Mouse (Mus musculus): Measurements from ENCODE around the gene Olfr1426.
A peak's percentile ranks its signal among the peaks of the same experiment; 100 is the strongest.
"Not testable (repeated sequence)": the region's sequence is repeated elsewhere in the genome, so short reads cannot be mapped to it uniquely, and the experiment has no call there.

Olfr1426 gene

DNA sequence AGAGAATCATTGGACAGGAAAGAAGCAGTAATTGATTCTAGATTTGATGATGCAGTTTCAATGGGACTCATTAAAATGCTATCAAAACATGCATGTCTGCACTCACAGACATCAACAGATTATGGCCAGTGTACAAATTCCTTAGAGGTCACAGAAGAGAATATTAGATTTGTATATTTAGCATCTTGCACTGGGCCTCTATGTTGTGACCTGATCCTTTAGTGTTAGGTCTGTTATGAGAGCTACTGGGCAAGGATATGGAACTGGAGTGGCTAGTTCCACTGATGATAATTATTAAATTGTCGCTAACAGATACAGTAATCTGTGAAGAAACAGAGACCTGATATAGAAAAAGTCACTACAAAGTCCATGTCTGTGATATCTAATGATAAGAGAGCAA lies at the start of gene Olfr1426:
Olfr1426 (minus strand) TSS at position 101 of the 400 bp plus-strand sequence.
- no peak for DNase-seq (ENCODE audit: low spot score in 2 of 2)

DNA sequence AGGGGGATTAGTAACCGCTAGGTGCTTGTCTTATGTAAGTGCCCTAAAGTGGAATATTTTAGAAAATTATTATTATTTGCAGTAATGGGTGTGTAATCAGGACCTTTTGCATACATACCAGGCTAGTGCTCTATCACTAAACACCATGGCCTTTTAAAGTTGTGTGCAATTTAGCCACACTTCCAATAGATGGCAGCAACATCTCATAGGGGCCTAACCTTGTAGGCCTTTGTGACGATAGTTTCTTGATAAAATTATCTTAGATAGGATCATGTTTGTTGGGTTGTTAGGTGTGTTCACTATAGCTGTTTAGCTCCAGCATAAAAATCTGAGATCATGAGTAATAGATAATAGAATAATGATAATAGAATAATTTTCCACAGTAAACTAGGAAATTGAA lies 42.5 kb upstream of the Olfr1426 start:
- peak in 1 of 2 experiments; percentile 19 for DNase-seq (ENCODE audit: low spot score in 2 of 2)

DNA sequence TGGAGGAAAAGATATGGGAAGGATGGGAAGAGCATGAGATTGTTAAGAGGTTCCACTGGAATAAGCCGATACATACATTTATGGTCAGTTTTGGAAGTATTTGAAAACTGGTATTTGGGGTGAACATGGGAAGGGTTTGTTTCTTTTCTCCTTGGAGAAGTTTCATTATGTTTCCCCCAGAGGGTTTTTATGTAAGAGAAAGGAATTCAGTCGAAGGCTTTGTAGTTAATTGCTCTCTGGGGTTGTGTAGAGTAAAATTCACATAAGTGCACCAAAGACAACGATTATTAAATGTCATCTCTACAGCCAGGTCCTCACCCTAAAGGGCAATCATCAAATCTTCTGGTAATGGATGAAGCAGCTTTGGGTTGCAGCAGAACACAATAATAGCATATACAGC lies 31.3 kb upstream of the Olfr1426 start, which contains the start of gene Olfr76:
Olfr76 (minus strand) TSS at position 101 of the 400 bp plus-strand sequence.
- no peak for DNase-seq (ENCODE audit: low spot score in 2 of 2)

DNA sequence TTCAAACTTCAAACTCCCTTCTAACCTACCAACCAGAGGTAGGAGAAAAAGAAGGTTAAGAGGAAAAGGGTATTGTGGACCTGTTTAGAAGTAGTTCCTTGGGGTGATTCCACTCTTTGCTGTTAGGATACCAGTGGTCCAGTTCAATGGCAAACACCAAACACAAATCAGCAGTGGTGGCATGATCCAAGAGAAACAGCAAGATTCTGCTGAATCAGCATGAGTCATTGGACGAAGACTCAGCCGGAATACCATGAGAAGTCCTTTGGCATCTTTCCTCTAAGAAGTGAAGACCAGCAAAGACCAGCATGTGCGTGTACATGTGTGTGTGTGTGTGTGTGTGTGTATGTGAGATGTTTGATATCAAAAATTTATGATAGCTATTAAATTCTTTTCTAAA lies 24.7 kb upstream of the Olfr1426 start:
- DNase-seq (ENCODE audit: low spot score in 2 of 2), result no peak

DNA sequence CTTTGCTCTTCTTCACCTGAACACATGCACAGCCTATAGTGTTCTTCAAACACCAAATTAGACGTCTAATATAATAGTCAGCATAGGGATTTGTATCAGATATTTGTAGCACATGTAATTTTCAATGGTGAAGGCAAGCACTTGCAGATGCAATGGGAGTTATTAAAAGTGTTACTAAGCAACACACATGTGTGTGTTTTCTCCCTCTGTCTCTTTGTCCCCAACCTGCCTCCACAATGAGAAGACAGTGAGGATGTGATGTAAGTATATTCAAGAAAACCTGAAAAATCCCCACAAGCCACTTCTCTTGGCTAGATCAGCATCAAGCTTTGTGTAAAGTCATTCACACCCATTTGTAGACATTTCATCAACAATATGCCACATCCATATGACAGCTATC lies 24.0 kb upstream of the Olfr1426 start, which contains the start of gene Olfr1428:
Olfr1428 (minus strand) TSS at position 101 of the 400 bp plus-strand sequence.
- DNase-seq (ENCODE audit: low spot score in 2 of 2), result no peak

DNA sequence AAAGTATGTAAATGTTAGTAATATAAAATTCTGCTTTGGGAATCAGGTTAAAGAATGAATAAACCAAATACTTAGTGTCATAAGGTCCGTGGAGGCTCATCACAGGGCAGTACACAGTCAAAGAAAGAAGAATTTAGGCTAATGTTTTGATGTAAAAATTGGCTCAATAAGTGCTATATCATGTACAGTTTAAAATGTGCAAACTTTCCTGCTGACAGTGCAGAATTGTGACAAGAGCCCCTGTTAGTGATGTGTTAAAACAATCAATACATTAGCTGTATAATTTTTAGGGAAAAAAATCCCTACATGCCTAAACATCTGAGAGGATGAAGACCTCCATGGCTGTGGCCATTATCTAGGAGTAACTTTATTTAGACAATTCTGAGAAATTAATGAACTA lies 22.0 kb upstream of the Olfr1426 start:
- no peak for DNase-seq (ENCODE audit: low spot score in 2 of 2)

DNA sequence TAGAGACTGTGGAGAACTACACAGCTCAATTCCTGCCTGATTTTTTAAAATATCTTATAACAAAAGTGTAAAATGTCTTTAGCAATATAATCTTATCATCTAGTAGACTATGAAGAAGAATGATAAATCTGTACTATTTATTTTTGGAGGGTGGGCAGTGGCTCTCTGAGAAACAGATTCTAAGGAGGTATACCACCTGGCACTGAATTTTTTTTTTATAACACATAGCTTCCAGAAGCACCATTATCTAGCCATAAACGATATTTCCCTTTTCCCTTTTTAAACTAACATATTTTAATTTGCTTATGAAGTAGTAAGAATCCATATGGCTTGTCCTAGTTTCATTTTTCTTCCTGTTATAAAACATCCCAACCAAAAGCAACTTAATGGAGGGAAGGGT lies 12.7 kb upstream of the Olfr1426 start:
- no peak for DNase-seq (ENCODE audit: low spot score in 2 of 2)

DNA sequence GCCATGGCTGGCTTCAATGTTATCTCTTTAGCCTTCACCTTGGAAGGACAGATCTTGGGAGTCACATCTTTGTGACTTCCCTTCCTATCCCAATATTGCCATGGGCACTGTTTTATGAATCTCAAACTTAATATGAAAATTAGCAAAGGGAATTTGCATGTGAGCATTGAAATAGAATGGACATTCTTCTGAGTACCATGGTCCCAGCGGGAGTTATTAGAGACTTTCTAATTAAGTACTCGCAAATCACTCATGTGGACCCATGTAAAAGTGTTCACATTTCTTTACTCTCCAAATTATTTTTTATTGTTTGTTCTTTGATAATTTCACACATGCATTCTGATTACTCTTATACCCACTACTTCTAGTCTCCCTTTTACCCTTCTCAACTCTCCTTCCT lies 11.4 kb upstream of the Olfr1426 start, which contains the start of gene Olfr1427:
Olfr1427 (minus strand) TSS at position 101 of the 400 bp plus-strand sequence.
- DNase-seq (ENCODE audit: low spot score in 2 of 2), result no peak

DNA sequence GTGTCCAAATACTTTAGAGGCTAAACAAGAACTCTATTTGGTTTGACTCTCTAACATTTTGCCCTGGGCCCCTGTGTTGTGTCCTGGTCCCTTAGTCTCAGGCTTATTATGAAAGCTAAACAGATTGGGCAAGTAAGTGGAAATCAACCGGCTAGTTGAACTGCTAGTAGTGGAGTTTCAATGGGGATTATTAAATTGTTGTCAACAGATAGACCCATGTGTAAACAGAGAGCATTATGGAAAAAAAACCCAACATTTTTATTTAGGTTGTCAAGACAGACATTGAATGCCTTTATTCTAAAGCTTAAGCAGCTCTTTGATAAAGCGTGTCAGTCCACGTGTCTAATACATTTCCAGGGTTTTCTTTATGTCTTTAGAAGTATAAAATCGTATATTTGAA lies 14.2 kb downstream of the Olfr1426 start, which contains the start of gene Olfr1425:
Olfr1425 (minus strand) TSS at position 101 of the 400 bp plus-strand sequence.
- not testable (repeated sequence) for DNase-seq (ENCODE audit: low spot score in 2 of 2)

DNA sequence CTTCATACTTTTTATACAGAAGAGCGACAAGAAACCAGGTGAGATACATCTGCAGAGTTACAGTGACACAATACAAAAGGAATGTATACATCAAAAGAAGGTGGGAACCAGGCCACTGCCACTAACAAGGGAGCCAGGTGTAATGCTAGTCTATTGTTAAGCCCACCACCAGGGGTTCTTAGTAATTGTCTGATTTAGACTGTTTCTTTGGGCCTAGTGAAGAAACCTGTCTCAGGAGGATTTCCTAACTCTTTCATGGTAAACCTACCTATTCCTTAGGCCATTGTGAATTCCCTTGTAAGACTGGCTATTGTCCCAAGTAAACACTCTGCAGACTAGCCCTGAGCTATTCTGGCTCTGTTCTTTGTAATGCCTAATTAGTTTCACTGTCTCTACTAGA lies 22.3 kb downstream of the Olfr1426 start:
- DNase-seq (ENCODE audit: low spot score in 2 of 2), result not testable (repeated sequence)

DNA sequence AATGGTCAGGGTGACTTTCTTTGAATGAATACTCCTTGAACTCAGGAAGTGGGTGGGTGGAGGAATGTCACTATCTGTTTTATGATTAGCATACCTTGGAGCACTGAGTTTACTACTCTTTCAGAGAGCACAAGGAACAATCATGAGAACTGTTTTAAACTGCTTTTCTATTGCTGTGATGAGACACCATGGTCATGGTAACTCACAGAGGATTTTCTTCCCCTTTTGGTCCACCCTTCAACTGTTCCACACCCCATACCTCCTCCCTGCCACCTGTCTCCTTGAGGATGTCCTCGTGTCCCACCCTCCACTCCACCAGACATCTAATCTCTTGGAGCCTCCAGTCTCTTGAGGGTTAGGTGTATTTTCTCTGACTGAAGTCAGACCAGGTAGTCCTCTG lies 24.0 kb downstream of the Olfr1426 start:
- not testable (repeated sequence) for DNase-seq (ENCODE audit: low spot score in 2 of 2)

DNA sequence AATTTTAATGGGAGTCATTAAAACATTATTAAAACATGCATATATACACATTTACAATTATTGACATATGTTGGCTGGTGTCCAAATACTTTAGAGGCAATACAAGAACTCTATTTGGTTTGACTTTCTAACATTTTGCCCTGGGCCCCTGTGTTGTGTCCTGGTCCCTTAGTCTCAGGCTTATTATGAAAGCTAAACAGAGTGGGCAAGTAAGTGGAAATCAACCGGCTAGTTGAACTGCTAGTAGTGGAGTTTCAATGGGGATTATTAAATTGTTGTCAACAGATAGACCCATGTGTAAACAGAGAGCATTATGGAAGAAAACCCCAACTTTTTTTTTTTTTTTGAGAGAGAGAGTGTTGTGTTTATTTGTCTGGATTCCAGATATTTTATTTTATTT lies 29.2 kb downstream of the Olfr1426 start, which contains the start of gene Olfr1424:
Olfr1424 (minus strand) TSS at position 101 of the 400 bp plus-strand sequence.
- not testable (repeated sequence) for DNase-seq (ENCODE audit: low spot score in 2 of 2)

DNA sequence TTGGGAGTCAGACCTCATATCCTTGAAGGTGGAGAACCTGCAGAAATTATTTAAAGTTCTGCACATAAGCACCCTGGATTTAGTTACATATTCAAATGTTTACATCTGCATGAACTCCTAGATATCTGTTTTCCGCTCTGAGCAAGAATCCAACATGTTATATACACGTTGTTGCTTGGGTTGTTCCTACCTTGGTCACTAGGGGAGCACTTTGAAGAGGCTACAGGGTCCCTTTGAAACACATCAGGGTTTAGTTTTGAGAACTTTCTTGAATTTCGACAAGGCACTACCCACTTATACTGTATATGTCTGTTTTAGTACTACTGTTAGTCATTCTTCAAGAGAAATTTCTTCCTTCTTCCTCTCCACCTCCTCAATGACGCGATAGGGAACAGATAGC lies 48.6 kb downstream of the Olfr1426 start:
- no peak for DNase-seq (ENCODE audit: low spot score in 2 of 2)

DNA sequence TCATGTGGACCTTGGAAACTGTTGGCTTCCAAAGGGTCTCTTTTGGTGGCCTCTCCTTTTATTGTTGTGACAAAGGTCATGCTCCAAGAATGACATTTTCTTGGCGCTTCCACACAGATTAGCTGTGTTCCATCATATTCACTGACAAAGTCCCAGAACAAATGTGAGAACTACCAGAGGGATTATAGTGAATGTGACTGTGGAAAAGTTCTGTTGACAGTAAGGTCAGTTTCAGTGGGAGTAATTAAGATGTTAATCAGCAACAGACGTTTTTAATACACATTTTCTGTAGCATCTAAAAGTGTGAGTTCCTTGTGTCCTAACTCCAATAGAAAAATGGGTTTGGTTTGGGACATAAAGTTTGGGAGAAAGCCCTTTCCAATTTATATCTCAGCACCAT lies 50.6 kb downstream of the Olfr1426 start, which contains the start of gene Olfr1423:
Olfr1423 (minus strand) TSS at position 101 of the 400 bp plus-strand sequence.
- no peak for DNase-seq (ENCODE audit: low spot score in 2 of 2)

DNA sequence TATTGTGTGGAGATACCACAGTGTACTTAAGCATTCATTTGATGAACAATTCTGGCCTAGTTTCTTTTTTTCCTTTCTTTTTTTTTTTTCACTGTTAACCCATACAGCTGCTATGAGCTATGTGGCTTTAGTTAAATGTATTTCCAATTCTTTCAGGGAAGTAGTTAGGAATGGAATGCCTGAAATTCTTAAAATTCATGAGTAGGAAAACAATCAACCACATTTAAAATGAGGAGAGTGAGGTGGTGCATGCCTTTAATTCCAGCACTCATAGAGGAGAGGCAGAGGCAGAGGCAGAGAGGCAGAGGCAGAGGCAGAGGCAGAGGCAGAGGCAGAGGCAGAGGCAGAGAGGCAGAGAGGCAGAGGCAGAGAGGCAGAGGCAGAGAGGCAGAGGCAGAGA lies 54.1 kb downstream of the Olfr1426 start:
- no peak for DNase-seq (ENCODE audit: low spot score in 2 of 2)

All from frontal cortex, postnatal 25 days (tissue).